ENCODE assay signal across 12 mouse cellular contexts in genomic region chr3:35480714-35481695, GRCm38 (mm10).
DNase-seq lines count a peak whose midpoint lies in the region; ATAC-seq lines count a peak whose summit lies in the region.
"Had no signal": no experiment of that assay in that cellular context is flagged by ENCODE, and none has a peak within 500 bp of the region (broad histone marks: within the 10 kb centered on the region; RNA-seq: fewer than 3 reads in every experiment).

No protein-coding gene starts in this region.

- DNase-seq in heart, embryonic 10.5 days (ENCODE audit: low spot score): no peak
- no peak for DNase-seq in heart, adult 8-10 months (ENCODE audit: low spot score)
- DNase-seq in embryo, embryonic 10.5 days (ENCODE audit: low spot score): peak; percentile 29
- DNase-seq in hindbrain, embryonic 10.5 days (ENCODE audit: low spot score): peak; percentile 28
- peak; percentile 49 for DNase-seq in midbrain, embryonic 14.5 days
- DNase-seq in gastrocnemius, postnatal 4 days (ENCODE audit: low spot score in 2 of 2): no peak
- no peak for DNase-seq in lung, postnatal 25 days (ENCODE audit: low spot score)
- DNase-seq in left cerebral cortex, postnatal 10 days (ENCODE audit: extremely low spot score in 1 of 2, low spot score in 2 of 2): no peak
- DNase-seq: adrenal gland, adult 8-10 months; lung, postnatal 36 days had no signal

- H3K36me3 ChIP-seq in heart, embryonic 10.5 days: no peaks in the 10 kb centered on the region
- H3K36me3 ChIP-seq in hindbrain, embryonic 10.5 days: no peaks in the 10 kb centered on the region
- H3K36me3 ChIP-seq in midbrain, embryonic 14.5 days (ENCODE audit: control insufficient read depth, insufficient read depth, low read length): no peaks in the 10 kb centered on the region

- H3K9me3 ChIP-seq in heart, embryonic 10.5 days: no peaks in the 10 kb centered on the region
- H3K9me3 ChIP-seq in hindbrain, embryonic 10.5 days: no peaks in the 10 kb centered on the region
- no peaks in the 10 kb centered on the region for H3K9me3 ChIP-seq in midbrain, embryonic 14.5 days (ENCODE audit: control insufficient read depth, low read length)

- intact Hi-C loops in left cerebral cortex, postnatal 10 days (cut with DNase I): loop anchor here (10.0 kb wide), 1 partner anchor 376 kb away; no protein-coding TSS in a partner anchor

- 47% methylated on average over 18 of the region's 18 CpGs for WGBS in heart, embryonic 10.5 days
- WGBS in hindbrain, embryonic 10.5 days: 49% methylated on average over 18 of the region's 18 CpGs
- 33% methylated on average over 18 of the region's 18 CpGs for WGBS in midbrain, embryonic 14.5 days

- peak overlapping the region; percentile 19; the same call in 1 of the 2 replicates for H3K4me3 ChIP-seq in heart, embryonic 10.5 days
- no peak overlapping the region for H3K4me3 ChIP-seq in hindbrain, embryonic 10.5 days
- no peak overlapping the region for H3K4me3 ChIP-seq in midbrain, embryonic 14.5 days (replicated peaks; ENCODE audit: low read depth, low read length)

- H3K9ac ChIP-seq in midbrain, embryonic 14.5 days (replicated peaks; ENCODE audit: low read length): no peak overlapping the region
- H3K9ac ChIP-seq: liver, embryonic 14.5 days had no signal

- H3K27me3 ChIP-seq in heart, embryonic 10.5 days (ENCODE audit: insufficient read depth, poor library complexity, severe bottlenecking): no peaks in the 10 kb centered on the region
- no peaks in the 10 kb centered on the region for H3K27me3 ChIP-seq in hindbrain, embryonic 10.5 days (ENCODE audit: insufficient read depth, poor library complexity, severe bottlenecking)
- H3K27me3 ChIP-seq in midbrain, embryonic 14.5 days (ENCODE audit: control insufficient read depth, insufficient read depth, low read length): no peaks in the 10 kb centered on the region

- peaks cover 16% of the 10 kb centered on the region for H3K4me1 ChIP-seq in heart, embryonic 10.5 days
- peaks cover 21% of the 10 kb centered on the region for H3K4me1 ChIP-seq in hindbrain, embryonic 10.5 days (replicated peaks)
- H3K4me1 ChIP-seq in midbrain, embryonic 14.5 days (ENCODE audit: control insufficient read depth, insufficient read depth, low read length): peaks cover 9% of the 10 kb centered on the region

- peak; percentile 46 for ATAC-seq in midbrain, embryonic 14.5 days (ENCODE audit: low FRiP score, low TSS enrichment)

- no peak overlapping the region for H3K27ac ChIP-seq in heart, embryonic 10.5 days
- peak overlapping the region; percentile 81 for H3K27ac ChIP-seq in hindbrain, embryonic 10.5 days
- no peak overlapping the region for H3K27ac ChIP-seq in midbrain, embryonic 14.5 days (replicated peaks; ENCODE audit: low read depth, low read length)
- H3K27ac ChIP-seq: kidney, postnatal 0 days; liver, embryonic 14.5 days had no signal

- H3K4me2 ChIP-seq in midbrain, embryonic 14.5 days (ENCODE audit: low read length): no peak overlapping the region; the same call in 1 of the 2 replicates

Comparison
In these comparisons a context has a peak if more than half of its experiments do, and no peak if none do; other contexts are left out.
1. DNase-seq: peak in embryo, embryonic 10.5 days (single experiment), hindbrain, embryonic 10.5 days (single experiment) and midbrain, embryonic 14.5 days (single experiment); none in heart, embryonic 10.5 days (single experiment), heart, adult 8-10 months (single experiment), gastrocnemius, postnatal 4 days (0 of 2), lung, postnatal 25 days (single experiment) and left cerebral cortex, postnatal 10 days (0 of 2).